Mouse (Mus musculus): Measurements from ENCODE around the gene Prdm16.

GRCm38 (mm10) chr4:154456265-154456822 lies 180.3 kb downstream of the Prdm16 start:
- no peak for TF ChIP-seq MYOD1 (IDR thresholded peaks at IDR 0.05; ENCODE audit: control insufficient read depth in 1 of 3, insufficient read length in 2 of 3, low read depth in 2 of 3)
- no peak for TF ChIP-seq POLR2A (IDR thresholded peaks at IDR 0.05; ENCODE audit: insufficient read length, low read depth)
- TF ChIP-seq TCF3 (IDR thresholded peaks at IDR 0.05; ENCODE audit: insufficient read length, low read depth): no peak
- TF ChIP-seq MAX (IDR thresholded peaks at IDR 0.05; ENCODE audit: low read depth): no peak
- no peak for TF ChIP-seq CEBPB (IDR thresholded peaks at IDR 0.05; ENCODE audit: insufficient read depth, poor library complexity, severe bottlenecking)
- TF ChIP-seq E2F4 (IDR thresholded peaks at IDR 0.05; ENCODE audit: insufficient read depth): no peak
- TF ChIP-seq TCF12 (IDR thresholded peaks at IDR 0.05; ENCODE audit: insufficient read depth, poor library complexity, severe bottlenecking): no peak
- no peak for TF ChIP-seq POLR2AphosphoS2 (IDR thresholded peaks at IDR 0.05; ENCODE audit: insufficient read length, low read depth)
- TF ChIP-seq SRF (IDR thresholded peaks at IDR 0.05; ENCODE audit: control insufficient read depth, insufficient read length, low read depth): no peak

Data from myocyte (in vitro differentiated cells).